Mouse (Mus musculus) kidney, adult 10 weeks (tissue): Measurements from ENCODE around the gene Catip. TPM values are rescaled to one million over a fixed set of nuclear protein-coding genes. Genes with fewer than 3 reads are reported as not detected.

Source experiments
- polyA plus RNA-seq: library from polyadenylated mRNA; stranded (reverse); fragments of 350-450 nt; fragmentation: Illumina TruSeq; extraction: RNeasy Lipid Tissue Mini Kit (QIAGEN cat#74804); gene quantifications from one replicate; pipeline ENCODE4 v1.2.3, GENCODE M21; 2014; ENCODE audit warnings: low read depth, low replicate concordance

Catip gene
- polyA plus RNA-seq: 0.28 TPM

GRCm38 (mm10) chr1:74361812-74362211, at the start of gene Catip:
Gene Catip, plus strand, starts transcription at chr1:74362108.

GRCm38 (mm10) chr1:74374980-74375379, 13.1 kb downstream of the Catip start, which contains the start of gene Slc11a1:
Gene Slc11a1, plus strand, starts transcription at chr1:74375195.

GRCm38 (mm10) chr1:74390924-74391748, 29.2 kb downstream of the Catip start, which contains the start of gene Ctdsp1:
Gene Ctdsp1, plus strand, starts transcription at chr1:74391509.

GRCm38 (mm10) chr1:74408589-74409504, 46.9 kb downstream of the Catip start, which contains the start of gene Vil1:
Gene Vil1, plus strand, starts transcription at chr1:74409376.

Other genes with a start within 250 kb of the Catip start
- 64.9 TPM for gene Tns1, start 237.7 kb upstream of the Catip start, polyA plus RNA-seq
- gene Rufy4, start 236.6 kb upstream of the Catip start, polyA plus RNA-seq: 0.57 TPM
- gene Cxcr2, start 208.1 kb upstream of the Catip start, polyA plus RNA-seq: not detected
- not detected for gene Cxcr1, start 167.5 kb upstream of the Catip start, polyA plus RNA-seq
- 381 TPM for gene Arpc2, start 126.0 kb upstream of the Catip start, polyA plus RNA-seq
- gene Gpbar1, start 83.6 kb upstream of the Catip start, polyA plus RNA-seq: not detected
- gene Aamp, start 77.4 kb upstream of the Catip start, polyA plus RNA-seq: 4.0 TPM
- gene Pnkd, start 77.2 kb upstream of the Catip start, polyA plus RNA-seq: 4.9 TPM
- 13.5 TPM for gene Tmbim1, start 56.5 kb upstream of the Catip start, polyA plus RNA-seq
- not detected for gene Slc11a1, start 13.1 kb downstream of the Catip start, polyA plus RNA-seq
- 19.7 TPM for gene Ctdsp1, start 29.4 kb downstream of the Catip start, polyA plus RNA-seq
- gene Vil1, start 47.3 kb downstream of the Catip start, polyA plus RNA-seq: 29.1 TPM
- gene Cnot9, start 143.9 kb downstream of the Catip start, polyA plus RNA-seq: 22.3 TPM
- gene Plcd4, start 180.8 kb downstream of the Catip start, polyA plus RNA-seq: 5.7 TPM
- 12.9 TPM for gene Usp37, start 182.2 kb downstream of the Catip start, polyA plus RNA-seq
- gene Zfp142, start 226.1 kb downstream of the Catip start, polyA plus RNA-seq: 2.8 TPM
- gene Bcs1l, start 226.2 kb downstream of the Catip start, polyA plus RNA-seq: 8.9 TPM
- gene Rnf25, start 239.3 kb downstream of the Catip start, polyA plus RNA-seq: 9.3 TPM
- gene Stk36, start 239.3 kb downstream of the Catip start, polyA plus RNA-seq: 3.8 TPM